Mouse (Mus musculus): ENCODE measurements at regions not wholly inside any gene's neighbourhood (a gene's known extent, or its start where the extent isn't known, plus 50 kb on each side); places are given as distances from the start of the nearest gene placed in this dataset.
A peak's percentile ranks its signal among the peaks of the same experiment; 100 is the strongest.

GRCm38 (mm10) chr12:31170546-31171160, 69.9 kb upstream of the Gm6993 start:
- peak; percentile 91 for ATAC-seq (ENCODE audit: low read depth)

GRCm38 (mm10) chr12:31171992-31172391, 68.6 kb upstream of the Gm6993 start:
- peaks cover 5% of the 10 kb centered on the region; the same call in 1 of the 2 replicates for H3K9me3 ChIP-seq (ENCODE audit: control insufficient read depth, low read length)
- H3K4me3 ChIP-seq (ENCODE audit: low read length), result no peak overlapping the region
- H3K27me3 ChIP-seq (ENCODE audit: control insufficient read depth, insufficient read depth, low read depth, low read length), result no peaks in the 10 kb centered on the region
- no peak overlapping the region for H3K4me2 ChIP-seq (ENCODE audit: low read depth, low read length)
- ATAC-seq (ENCODE audit: low read depth), result peak; percentile 35
- WGBS, result 32% methylated on average over 4 of the region's 4 CpGs
- H3K27ac ChIP-seq (ENCODE audit: low read length), result peak overlapping the region; percentile 75; the same call in 1 of the 2 replicates
- H3K36me3 ChIP-seq (ENCODE audit: control insufficient read depth, insufficient read depth, low read length), result no peaks in the 10 kb centered on the region
- H3K4me1 ChIP-seq (replicated peaks; ENCODE audit: control insufficient read depth, insufficient read depth, low read length), result peaks cover 19% of the 10 kb centered on the region
- no peak overlapping the region for H3K9ac ChIP-seq (ENCODE audit: low read length)

More at GRCm38 (mm10) chr12:31170546-31171160, 69.9 kb upstream of the Gm6993 start:
- H3K9ac ChIP-seq (ENCODE audit: low read length), result no peak overlapping the region
- peaks cover 5% of the 10 kb centered on the region; the same call in 1 of the 2 replicates for H3K9me3 ChIP-seq (ENCODE audit: control insufficient read depth, low read length)
- no peaks in the 10 kb centered on the region for H3K27me3 ChIP-seq (ENCODE audit: control insufficient read depth, insufficient read depth, low read depth, low read length)
- 56% methylated on average over 10 of the region's 10 CpGs for WGBS
- H3K36me3 ChIP-seq (ENCODE audit: control insufficient read depth, insufficient read depth, low read length), result no peaks in the 10 kb centered on the region
- peaks cover 19% of the 10 kb centered on the region for H3K4me1 ChIP-seq (replicated peaks; ENCODE audit: control insufficient read depth, insufficient read depth, low read length)
- H3K4me3 ChIP-seq (ENCODE audit: low read length), result no peak overlapping the region
- H3K27ac ChIP-seq (ENCODE audit: low read length), result peak overlapping the region; percentile 67
- H3K4me2 ChIP-seq (ENCODE audit: low read depth, low read length), result no peak overlapping the region

GRCm38 (mm10) chr12:31172451-31173318, 67.9 kb upstream of the Gm6993 start:
- ATAC-seq (ENCODE audit: low read depth), result no peak
- Histone ChIP-seq H3K4me2 (ENCODE audit: low read depth, low read length) (no peak overlapping the region), H3K36me3 (ENCODE audit: control insufficient read depth, insufficient read depth, low read length) (no peaks in the 10 kb centered on the region), H3K9me3 (ENCODE audit: control insufficient read depth, low read length) (peaks cover 5% of the 10 kb centered on the region; the same call in 1 of the 2 replicates), H3K9ac (ENCODE audit: low read length) (no peak overlapping the region), H3K4me1 (replicated peaks; ENCODE audit: control insufficient read depth, insufficient read depth, low read length) (peaks cover 19% of the 10 kb centered on the region), H3K4me3 (ENCODE audit: low read length) (no peak overlapping the region), H3K27me3 (ENCODE audit: control insufficient read depth, insufficient read depth, low read depth, low read length) (no peaks in the 10 kb centered on the region), H3K27ac (ENCODE audit: low read length) (peak overlapping the region; percentile 75)
- WGBS, result 69% methylated on average over 4 of the region's 4 CpGs

GRCm38 (mm10) chr12:31173512-31173911, 67.1 kb upstream of the Gm6993 start:
- Histone ChIP-seq H3K4me3 (ENCODE audit: low read length) (no peak overlapping the region), H3K27me3 (ENCODE audit: control insufficient read depth, insufficient read depth, low read depth, low read length) (no peaks in the 10 kb centered on the region), H3K36me3 (ENCODE audit: control insufficient read depth, insufficient read depth, low read length) (no peaks in the 10 kb centered on the region), H3K4me2 (ENCODE audit: low read depth, low read length) (no peak overlapping the region), H3K9me3 (ENCODE audit: control insufficient read depth, low read length) (peaks cover 5% of the 10 kb centered on the region; the same call in 1 of the 2 replicates), H3K4me1 (replicated peaks; ENCODE audit: control insufficient read depth, insufficient read depth, low read length) (peaks cover 16% of the 10 kb centered on the region), H3K9ac (ENCODE audit: low read length) (no peak overlapping the region), H3K27ac (ENCODE audit: low read length) (peak overlapping the region; percentile 10; the same call in 1 of the 2 replicates)
- ATAC-seq (ENCODE audit: low read depth), result no peak
- 92% methylated on average over 5 of the region's 5 CpGs for WGBS

- H3K27ac ChIP-seq (ENCODE audit: low read length), result no peak overlapping the region
- WGBS, result 52% methylated on average over 6 of the region's 6 CpGs
- no peaks in the 10 kb centered on the region for H3K36me3 ChIP-seq (ENCODE audit: control insufficient read depth, insufficient read depth, low read length)
- H3K27me3 ChIP-seq (ENCODE audit: control insufficient read depth, insufficient read depth, low read depth, low read length), result no peaks in the 10 kb centered on the region
- H3K9ac ChIP-seq (ENCODE audit: low read length), result no peak overlapping the region
- H3K4me2 ChIP-seq (ENCODE audit: low read depth, low read length), result no peak overlapping the region
- ATAC-seq (ENCODE audit: low read depth), result no peak
- no peak overlapping the region for H3K4me3 ChIP-seq (ENCODE audit: low read length)
- H3K9me3 ChIP-seq (ENCODE audit: control insufficient read depth, low read length), result peaks cover 2% of the 10 kb centered on the region; the same call in 1 of the 2 replicates
- peaks cover 13% of the 10 kb centered on the region for H3K4me1 ChIP-seq (replicated peaks; ENCODE audit: control insufficient read depth, insufficient read depth, low read length)
Measured at GRCm38 (mm10) chr12:31179536-31179935, 61.0 kb upstream of the Gm6993 start.

- no peaks in the 10 kb centered on the region for H3K9me3 ChIP-seq (ENCODE audit: control insufficient read depth, low read length)
- H3K27ac ChIP-seq (ENCODE audit: low read length), result peak overlapping the region; percentile 93
- H3K9ac ChIP-seq (ENCODE audit: low read length), result peak overlapping the region; percentile 14; the same call in 1 of the 2 replicates
- H3K4me3 ChIP-seq (ENCODE audit: low read length), result no peak overlapping the region
- H3K4me1 ChIP-seq (replicated peaks; ENCODE audit: control insufficient read depth, insufficient read depth, low read length), result peaks cover 35% of the 10 kb centered on the region
- H3K27me3 ChIP-seq (ENCODE audit: control insufficient read depth, insufficient read depth, low read depth, low read length), result no peaks in the 10 kb centered on the region
- ATAC-seq (ENCODE audit: low read depth), result peak; percentile 72
- WGBS, result 25% methylated on average over 4 of the region's 4 CpGs
- H3K36me3 ChIP-seq (ENCODE audit: control insufficient read depth, insufficient read depth, low read length), result no peaks in the 10 kb centered on the region
- 0 out of 2 replicates have a peak overlapping the region, but pooled peaks have one; percentile 14 for H3K4me2 ChIP-seq (ENCODE audit: low read depth, low read length)
Measured at GRCm38 (mm10) chr12:31183632-31184031, 56.9 kb upstream of the Gm6993 start.

GRCm38 (mm10) chr12:31184217-31184975, 56.2 kb upstream of the Gm6993 start:
- Histone ChIP-seq H3K36me3 (ENCODE audit: control insufficient read depth, insufficient read depth, low read length) (no peaks in the 10 kb centered on the region), H3K4me1 (replicated peaks; ENCODE audit: control insufficient read depth, insufficient read depth, low read length) (peaks cover 35% of the 10 kb centered on the region), H3K27ac (ENCODE audit: low read length) (peak overlapping the region; percentile 93), H3K9me3 (ENCODE audit: control insufficient read depth, low read length) (no peaks in the 10 kb centered on the region), H3K4me2 (ENCODE audit: low read depth, low read length) (peak overlapping the region; percentile 14; the same call in 1 of the 2 replicates), H3K9ac (ENCODE audit: low read length) (peak overlapping the region; percentile 25; the same call in 1 of the 2 replicates), H3K27me3 (ENCODE audit: control insufficient read depth, insufficient read depth, low read depth, low read length) (no peaks in the 10 kb centered on the region), H3K4me3 (ENCODE audit: low read length) (no peak overlapping the region)
- 18% methylated on average over 11 of the region's 11 CpGs for WGBS
- peak; percentile 88 for ATAC-seq (ENCODE audit: low read depth)

- Histone ChIP-seq H3K27ac (ENCODE audit: low read length) (peak overlapping the region; percentile 93), H3K4me1 (replicated peaks; ENCODE audit: control insufficient read depth, insufficient read depth, low read length) (peaks cover 35% of the 10 kb centered on the region), H3K27me3 (ENCODE audit: control insufficient read depth, insufficient read depth, low read depth, low read length) (no peaks in the 10 kb centered on the region), H3K9ac (ENCODE audit: low read length) (0 out of 2 replicates have a peak overlapping the region, but pooled peaks have one; percentile 1), H3K4me2 (ENCODE audit: low read depth, low read length) (no peak overlapping the region; the same call in 1 of the 2 replicates), H3K9me3 (ENCODE audit: control insufficient read depth, low read length) (no peaks in the 10 kb centered on the region), H3K4me3 (ENCODE audit: low read length) (no peak overlapping the region), H3K36me3 (ENCODE audit: control insufficient read depth, insufficient read depth, low read length) (no peaks in the 10 kb centered on the region)
- 45% methylated on average over 9 of the region's 9 CpGs for WGBS
- ATAC-seq (ENCODE audit: low read depth), result no peak
Measured at GRCm38 (mm10) chr12:31185177-31185932, 55.2 kb upstream of the Gm6993 start.
